Mouse (Mus musculus): Measurements from ENCODE around the gene Sorl1.

Sorl1 gene

GRCm38 (mm10) chr9:41952650-41953204 lies 171.4 kb downstream of the Sorl1 start:
- no peak for DNase-seq (ENCODE audit: low spot score)

DNA sequence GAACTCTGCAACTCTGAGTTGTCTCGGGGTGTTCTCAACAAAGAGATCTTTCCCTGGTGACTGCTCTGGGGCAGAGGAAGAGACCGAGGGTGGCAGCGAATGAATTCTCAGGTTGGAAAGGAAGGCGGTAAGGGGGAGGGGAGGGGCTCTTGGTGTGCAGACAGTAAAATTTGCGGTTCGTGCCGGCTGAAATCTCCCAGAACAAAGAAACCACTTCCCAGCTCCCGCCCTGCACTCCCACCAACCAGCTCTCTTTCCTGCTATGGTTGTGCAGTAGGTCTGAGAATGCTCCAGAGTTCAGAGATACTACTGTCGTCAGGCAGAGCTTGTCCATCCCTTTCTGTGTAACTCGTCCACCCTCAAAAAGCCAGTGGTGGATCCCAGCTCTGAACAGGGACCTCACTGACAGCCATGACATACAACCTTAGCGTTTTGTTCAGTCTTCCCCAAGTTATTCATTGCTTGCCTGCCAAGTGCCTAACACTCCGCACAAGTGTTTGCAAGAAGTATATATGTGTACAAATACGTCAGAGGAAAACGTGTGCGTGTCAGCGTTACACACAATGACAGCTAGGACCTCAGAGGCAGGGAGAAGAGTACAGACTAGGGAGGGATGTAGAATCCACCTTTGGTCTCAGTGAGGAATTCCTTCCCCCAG lies 172.5 kb downstream of the Sorl1 start:
- no peak for DNase-seq (ENCODE audit: low spot score)

GRCm38 (mm10) chr9:41950991-41951451 lies 173.1 kb downstream of the Sorl1 start:
- DNase-seq (ENCODE audit: low spot score), result peak; percentile 44

DNA sequence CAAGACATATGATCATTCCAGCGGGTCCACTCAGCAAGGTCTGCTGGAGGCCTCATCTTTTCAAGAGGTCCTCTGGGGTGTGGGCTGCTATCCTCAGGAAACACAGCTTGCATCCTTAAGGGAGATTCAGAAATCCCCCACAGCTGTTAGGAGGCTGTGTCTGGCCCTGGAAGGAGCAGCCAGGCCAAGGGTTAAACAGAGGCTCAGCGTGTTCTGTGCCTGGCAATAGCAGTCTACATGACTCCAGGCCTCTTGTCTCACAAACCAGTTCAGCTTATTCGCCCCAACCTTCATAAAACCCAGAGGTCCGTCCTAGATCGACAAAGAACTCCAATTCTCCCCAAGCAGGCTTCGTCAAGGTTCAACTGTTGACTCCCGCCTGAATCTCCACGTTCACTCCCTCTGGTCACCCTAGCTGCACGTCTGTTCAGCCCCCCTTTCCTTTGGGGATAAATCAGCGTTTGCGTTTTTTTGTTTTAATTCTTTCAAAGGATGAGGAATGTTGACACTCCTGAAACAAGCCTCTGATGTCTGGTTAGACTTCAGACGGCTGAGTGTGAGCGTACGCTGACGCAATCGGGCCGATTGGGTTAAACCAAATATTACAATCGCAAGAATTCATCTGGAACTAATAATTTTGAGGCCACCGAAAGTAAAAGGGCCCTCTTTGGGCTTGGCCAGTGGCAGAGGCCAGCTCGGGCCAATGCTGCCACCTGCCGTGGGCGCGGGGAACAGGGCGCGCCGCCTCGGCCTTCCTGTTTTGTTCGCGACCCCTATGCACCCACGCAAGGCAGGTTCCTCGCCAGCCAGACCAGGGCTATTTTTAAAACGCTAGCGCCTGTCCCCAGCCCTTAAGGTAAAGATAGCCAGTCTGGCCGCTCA lies 173.7 kb downstream of the Sorl1 start:
- DNase-seq (ENCODE audit: low spot score), result peak; percentile 48

DNA sequence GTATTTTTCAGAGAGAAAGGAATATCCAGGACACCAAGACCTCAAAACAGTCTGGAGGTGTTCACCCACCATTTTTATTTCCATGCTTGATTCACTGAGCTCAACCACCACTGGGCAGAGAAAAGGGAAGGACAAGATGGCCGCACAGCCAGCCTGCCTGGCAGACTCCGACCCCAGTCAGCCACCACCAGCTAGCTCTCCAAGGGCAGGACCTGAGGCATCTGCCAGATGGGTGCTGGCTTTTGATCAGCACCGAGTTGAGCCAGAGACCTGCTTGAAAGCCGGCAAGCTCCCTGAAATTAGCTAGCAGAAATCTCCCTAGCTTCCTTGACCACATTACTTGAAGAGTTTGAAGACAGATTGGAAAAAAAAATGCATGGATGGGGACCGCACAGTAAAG lies 174.6 kb downstream of the Sorl1 start:
- no peak for DNase-seq (ENCODE audit: low spot score)

DNA sequence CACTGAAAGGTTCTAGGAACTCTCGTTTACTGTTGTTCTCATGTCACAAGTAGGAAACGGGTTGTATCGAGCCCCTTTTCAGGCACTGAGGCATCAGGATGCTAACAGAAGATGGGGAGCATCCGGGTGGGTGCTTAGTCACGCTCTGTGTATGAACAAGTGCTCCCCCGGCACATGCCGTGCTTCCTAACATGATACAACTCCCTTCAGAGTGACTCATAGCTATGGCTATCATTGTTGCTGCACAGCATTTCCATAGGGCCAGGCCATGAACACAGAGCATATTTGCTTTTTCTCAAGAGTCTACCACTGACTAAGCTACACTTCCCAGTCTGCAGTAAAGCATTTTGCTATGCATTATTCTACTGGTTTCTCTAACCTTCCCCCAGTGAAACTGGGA lies 179.1 kb downstream of the Sorl1 start:
- no peak for DNase-seq (ENCODE audit: low spot score)

DNA sequence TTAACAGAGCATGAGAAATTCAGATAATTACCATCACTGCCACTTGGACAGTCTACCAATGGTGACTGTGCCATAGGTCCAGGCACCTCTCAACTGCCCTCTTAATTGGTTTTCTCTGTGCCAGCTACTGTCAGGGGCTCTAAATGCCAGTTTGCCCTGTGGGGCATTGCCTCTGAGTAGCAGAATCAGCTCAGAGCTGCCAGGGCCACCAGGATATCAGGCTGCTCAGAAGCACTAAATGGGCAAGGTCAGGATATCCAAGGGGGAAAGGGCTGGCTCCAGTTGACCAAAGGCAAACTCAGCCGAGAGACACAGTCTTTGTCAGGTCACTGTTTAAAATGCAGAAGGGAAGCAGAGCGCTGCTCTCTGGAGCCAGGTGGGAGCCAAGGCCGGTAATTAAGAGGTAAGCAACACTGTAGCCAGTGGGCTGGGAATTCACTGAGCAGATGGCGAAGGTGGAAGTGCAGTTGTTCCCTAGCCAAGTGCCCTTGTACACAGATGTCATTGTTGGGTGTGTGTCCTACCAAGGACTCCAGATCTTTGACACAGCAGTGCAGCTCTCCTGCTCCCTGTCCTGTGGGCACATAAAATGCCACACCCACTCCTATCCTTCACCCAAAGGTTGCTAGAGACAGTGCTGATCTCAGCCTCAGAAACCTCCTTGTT lies 181.0 kb downstream of the Sorl1 start:
- no peak for DNase-seq (ENCODE audit: low spot score)

GRCm38 (mm10) chr9:41940311-41940853 lies 183.7 kb downstream of the Sorl1 start:
- no peak for DNase-seq (ENCODE audit: low spot score)

DNA sequence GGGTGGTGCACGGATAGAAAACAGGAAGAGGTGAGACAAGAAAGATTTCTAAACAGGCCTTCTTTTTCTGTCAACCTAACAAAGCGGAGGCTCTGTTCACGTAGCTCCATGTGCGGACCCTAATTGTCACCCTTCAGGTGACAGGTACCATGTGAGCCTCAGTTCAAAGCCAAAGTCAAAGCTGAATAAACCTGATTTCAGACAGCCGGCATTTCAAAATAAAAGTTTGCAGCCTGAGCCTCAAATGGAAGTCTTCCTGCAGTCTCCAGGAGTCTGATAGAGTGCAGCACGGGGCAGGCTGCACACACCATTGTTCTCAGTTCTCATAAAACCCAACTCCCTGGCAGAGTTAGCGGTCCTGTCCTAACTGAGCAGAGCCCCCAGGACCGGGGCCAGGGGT lies 185.6 kb downstream of the Sorl1 start:
- DNase-seq (ENCODE audit: low spot score), result no peak

DNA sequence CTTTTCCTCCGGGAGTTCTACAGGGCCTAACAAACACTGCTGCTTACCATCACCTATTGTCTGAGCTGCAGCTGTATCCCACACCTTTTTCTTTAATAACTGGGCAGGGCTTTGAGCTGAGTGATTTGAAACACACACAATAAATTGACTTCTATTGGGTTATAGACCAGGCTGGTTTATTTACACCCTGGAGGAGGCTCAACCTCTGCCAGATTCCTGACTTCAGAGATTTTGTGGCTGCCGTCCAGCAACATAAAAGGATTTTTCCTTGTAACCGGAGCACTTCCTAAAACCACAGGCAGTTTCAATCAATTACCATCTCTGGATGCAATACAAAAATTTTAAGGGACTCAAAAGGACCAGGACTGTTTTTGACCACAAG lies 186.1 kb downstream of the Sorl1 start:
- DNase-seq (ENCODE audit: low spot score), result no peak

DNA sequence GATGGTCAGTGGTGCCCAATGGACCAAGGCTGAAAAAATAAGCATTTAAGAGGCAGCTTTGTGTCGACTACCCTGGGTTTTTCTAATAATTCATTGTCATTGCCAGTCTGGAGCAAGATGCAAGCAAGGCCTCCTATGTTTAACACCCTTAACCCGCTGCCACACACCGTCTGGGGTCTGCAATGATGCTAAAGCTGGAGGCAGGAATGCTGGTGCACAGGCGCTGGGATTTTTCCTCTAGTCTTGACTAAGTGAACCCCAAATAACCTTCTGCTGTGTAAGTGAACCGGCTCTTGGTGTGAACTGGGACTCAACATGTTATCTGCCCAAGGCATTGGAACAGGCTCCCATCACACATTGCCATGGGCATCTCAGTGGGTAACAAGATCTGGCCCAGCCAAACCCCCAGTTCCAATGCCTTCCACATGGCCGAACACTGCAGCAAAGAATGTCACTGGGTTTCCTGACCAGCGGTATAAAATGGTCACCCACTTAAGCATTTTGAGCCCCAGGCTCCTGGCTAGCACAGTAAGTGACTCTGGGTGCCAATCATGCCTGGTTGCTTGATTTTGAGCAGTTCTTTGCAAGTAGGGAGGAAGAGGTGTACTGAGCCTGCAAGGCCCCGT lies 186.6 kb downstream of the Sorl1 start:
- no peak for DNase-seq (ENCODE audit: low spot score)

DNA sequence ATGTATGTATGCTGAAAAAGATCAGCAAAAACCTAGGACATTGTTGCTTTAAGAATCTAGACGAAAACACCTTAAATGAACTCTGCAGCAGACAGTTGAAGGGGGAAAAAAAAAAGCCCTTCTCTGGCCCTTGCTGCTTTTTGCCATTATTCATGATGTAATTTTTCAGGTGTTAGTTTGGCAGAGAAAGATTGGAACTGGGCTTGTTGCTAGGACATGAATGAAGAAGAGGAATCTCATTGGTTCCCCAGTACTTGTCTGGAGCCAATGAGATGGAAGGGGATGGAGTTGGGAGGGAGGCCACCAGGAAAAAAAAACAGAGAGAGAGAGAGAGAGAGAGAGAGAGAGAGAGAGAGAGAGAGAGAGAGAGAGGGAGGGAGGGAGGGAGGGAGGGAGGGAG lies 187.5 kb downstream of the Sorl1 start:
- DNase-seq (ENCODE audit: low spot score), result no peak

DNA sequence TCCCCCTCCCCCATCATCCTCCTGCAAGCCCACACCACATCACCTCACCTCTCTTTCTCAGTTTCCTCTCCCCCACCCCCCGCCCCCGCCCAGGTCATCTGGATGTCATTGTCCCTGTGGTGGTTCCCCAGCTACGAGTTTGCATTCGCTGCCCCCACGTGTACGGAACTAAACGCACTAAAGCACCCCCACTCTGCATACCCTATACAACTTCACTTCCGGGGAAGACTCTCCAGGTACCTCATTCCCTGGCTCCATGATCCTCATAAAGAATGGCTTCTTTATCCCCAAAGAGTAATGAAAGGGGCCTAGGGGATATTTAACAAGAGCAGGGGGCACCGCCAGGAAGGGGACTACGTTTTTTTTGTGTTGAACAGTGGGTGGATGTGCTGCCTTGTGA lies 188.1 kb downstream of the Sorl1 start:
- DNase-seq (ENCODE audit: low spot score), result no peak

- no peak for DNase-seq (ENCODE audit: low spot score)
Observed at GRCm38 (mm10) chr9:41935373-41935971, 188.6 kb downstream of the Sorl1 start.

DNA sequence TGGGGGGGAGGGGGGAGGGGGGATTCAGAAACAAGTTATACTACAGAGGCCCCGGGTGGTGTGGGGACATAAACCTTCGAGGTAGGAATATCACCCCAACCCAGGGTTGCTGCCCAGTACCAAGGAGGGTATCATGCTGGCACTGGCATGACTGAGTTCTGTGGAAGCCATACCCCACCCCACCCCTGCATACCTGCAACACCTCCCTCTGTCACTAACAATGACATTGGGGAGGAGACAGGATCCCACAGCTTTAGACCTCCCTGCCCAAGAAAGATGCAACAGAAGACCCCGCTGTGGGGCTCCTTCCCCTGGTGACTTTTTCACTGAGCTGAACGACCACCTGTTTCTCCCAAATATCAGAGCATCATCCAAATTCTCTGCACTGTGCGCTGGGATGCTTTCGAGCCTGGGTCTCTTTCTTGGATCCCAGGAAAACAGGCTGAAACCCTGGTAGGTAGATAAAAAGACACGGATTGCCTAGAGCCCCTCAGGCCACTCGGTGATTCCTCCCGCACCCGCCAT lies 189.2 kb downstream of the Sorl1 start:
- no peak for DNase-seq (ENCODE audit: low spot score)

GRCm38 (mm10) chr9:41929986-41930385 lies 194.1 kb downstream of the Sorl1 start:
- DNase-seq (ENCODE audit: low spot score), result no peak

DNA sequence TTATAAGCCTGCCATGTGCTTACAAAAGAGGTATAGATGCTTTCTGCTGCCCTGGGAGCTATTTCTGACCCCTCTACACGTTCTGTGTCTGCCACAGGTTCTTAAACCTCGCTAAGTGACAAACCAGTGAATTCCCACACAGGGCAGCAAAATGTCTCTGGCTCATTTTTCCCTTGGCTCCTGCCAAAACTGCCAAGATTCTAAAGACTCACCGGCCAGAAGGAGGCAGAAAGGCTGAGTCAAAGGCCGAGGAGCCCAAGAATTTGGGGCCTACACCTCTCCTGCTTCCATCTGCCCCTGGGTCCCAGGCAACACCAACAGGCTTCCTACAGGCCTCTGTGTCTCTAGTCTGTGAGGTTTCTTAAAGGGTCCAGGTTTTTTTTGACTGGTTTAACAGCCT lies 198.4 kb downstream of the Sorl1 start:
- DNase-seq (ENCODE audit: low spot score), result no peak

GRCm38 (mm10) chr9:41924140-41924539 lies 200.0 kb downstream of the Sorl1 start:
- no peak for DNase-seq (ENCODE audit: low spot score)

DNA sequence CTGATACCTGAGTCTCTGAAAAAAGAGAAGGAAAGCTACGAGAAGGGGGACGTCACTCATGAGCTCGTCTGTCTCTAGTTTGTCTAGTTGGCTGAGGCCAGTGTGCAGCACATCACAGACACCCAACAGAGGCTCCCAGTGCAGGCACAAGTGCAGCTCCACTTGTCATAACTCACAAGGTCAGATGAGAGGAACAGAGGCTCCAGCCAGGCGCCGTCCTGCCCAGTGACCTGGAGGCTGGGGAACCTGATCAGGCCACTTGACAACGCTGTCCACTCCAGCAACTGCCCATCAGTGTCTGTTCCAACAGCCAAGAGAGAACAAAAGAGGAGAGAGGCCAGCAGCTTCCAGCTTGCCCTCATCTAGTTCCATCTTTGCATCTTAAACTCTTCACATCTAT lies 201.7 kb downstream of the Sorl1 start:
- no peak for DNase-seq (ENCODE audit: low spot score)

GRCm38 (mm10) chr9:41918657-41919380 lies 205.3 kb downstream of the Sorl1 start:
- no peak for DNase-seq (ENCODE audit: low spot score)

GRCm38 (mm10) chr9:41918155-41918554 lies 205.9 kb downstream of the Sorl1 start:
- no peak for DNase-seq (ENCODE audit: low spot score)
